Mouse (Mus musculus) ES-Bruce4 (cell line): ENCODE measurements around the gene Gm21962.

Experiments
- CTCF ChIP-seq: IDR thresholded peaks from one replicate; pipeline ENCODE4 v1.8.1; 2011; ENCODE audit warnings: low read depth, low read length
- POLR2A ChIP-seq: IDR thresholded peaks from one replicate; pipeline ENCODE4 v1.8.1; 2011; ENCODE audit warnings: low read length; ENCODE audit not compliant: insufficient read depth

DNA sequence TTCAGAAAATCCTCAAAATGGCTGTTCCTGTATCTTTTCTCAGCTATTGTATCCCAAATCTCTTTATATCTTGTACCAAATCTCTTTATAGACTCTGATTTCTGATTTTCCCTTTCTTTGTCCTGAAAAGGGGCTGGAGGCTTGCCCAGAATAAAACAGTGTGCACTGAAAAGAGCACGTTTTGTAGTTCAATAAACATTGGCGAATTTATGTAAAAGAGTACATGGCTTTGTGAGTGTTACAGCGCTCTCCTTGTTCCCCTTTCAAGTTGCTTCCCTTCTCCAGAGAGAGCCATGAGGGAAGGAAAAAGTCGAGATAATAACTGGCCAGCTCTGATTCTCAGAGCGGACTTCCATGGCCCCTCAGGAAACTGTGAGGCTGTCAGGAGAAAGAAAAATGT, 22.2 kb upstream of the Gm21962 start:
- TF ChIP-seq POLR2A (no peak), CTCF (no peak)
